Mouse (Mus musculus) bone marrow, adult 2 months (tissue): ENCODE data around the gene Slc6a3.

Experiments
- CTCF ChIP-seq: fragments of 200-500 bp; IDR thresholded peaks from 2 replicates; pipeline ENCODE4 v1.5.1; 2011; ENCODE audit warnings: low read length, control low read depth; ENCODE audit not compliant: control insufficient read depth, insufficient read depth
- POLR2A ChIP-seq: fragments of 200-500 bp; IDR thresholded peaks from 2 replicates; pipeline ENCODE4 v1.6.1; 2011; ENCODE audit warnings: low read depth, mild to moderate bottlenecking, control low read depth, low read length, borderline replicate concordance; ENCODE audit not compliant: control insufficient read depth

- TF ChIP-seq POLR2A (no peak), CTCF (no peak)
Measured at GRCm38 (mm10) chr13:73618406-73618805, 81.9 kb downstream of the Slc6a3 start.
